Mouse (Mus musculus): ENCODE results near the gene Bcar3. TPM values are rescaled to one million over a fixed set of nuclear protein-coding genes. Genes with fewer than 3 reads are reported as not detected.

Bcar3 gene
- polyA plus RNA-seq, 1 experiment from 2014 or later, result 33.8 TPM

DNA sequence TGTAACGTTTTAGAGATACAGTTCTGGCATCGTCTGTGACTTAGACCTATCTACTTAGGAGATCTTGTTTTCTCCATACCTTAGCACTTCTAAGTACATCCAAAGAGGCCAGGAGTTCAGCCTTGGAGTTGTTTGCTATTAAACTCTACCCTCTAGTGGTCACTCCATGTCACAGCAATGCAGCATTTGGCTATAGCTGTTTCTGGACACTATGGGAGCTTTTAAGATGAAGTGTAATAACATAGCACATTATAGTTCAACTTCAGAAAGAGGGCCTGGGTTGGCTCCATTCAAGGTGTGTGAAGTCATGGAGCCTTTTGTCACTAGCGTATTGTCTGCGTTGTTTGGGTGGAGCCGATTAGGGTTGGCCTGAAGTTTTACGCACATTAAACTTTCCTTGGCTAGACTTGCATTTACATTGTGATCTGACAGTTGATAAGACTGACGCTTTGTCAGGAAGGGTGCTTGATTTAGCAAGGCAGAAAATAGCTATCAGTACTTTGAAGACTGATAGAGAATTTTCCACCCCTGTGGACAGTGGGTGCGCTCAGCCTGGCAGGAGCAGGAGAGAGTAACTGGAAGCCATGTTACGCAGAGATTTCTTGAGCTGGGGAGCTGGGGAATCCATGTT is 172.3 kb downstream of the Bcar3 start:
- 39% methylated on average over 9 of the region's 9 CpGs for WGBS
- no peak for ATAC-seq

DNA sequence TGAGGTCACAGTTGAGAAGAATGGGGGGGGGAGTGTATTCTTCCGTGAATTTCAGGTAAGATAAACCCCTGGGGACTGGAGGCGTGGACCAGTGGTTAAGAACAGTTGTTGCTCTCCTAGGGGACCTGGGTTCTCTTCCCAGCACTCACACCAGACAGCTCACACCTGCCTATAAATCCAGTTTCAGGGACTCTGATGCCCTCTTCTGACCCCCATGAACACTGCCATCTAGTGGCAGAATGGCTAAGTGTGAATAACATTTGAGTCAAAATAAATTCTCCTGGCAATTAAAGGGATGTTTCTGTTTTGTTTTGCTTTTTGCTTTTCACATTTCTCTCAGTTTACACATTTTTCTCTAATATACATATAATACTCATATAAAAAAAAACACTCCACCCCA is 174.0 kb downstream of the Bcar3 start:
- Histone ChIP-seq H3K9ac (ENCODE audit: low read depth, low read length) (no peak overlapping the region), H3K36me3 (ENCODE audit: control insufficient read depth, insufficient read depth) (no peaks in the 10 kb centered on the region; the same call in 1 of the 2 replicates), H3K4me3 (ENCODE audit: low read depth, low read length) (no peak overlapping the region), H3K4me1 (replicated peaks; ENCODE audit: control insufficient read depth, insufficient read depth, low read length) (peaks cover 11% of the 10 kb centered on the region; the same call in 1 of the 2 replicates), H3K9me3 (ENCODE audit: control insufficient read depth) (no peaks in the 10 kb centered on the region), H3K4me2 (replicated peaks; ENCODE audit: low read depth) (no peak overlapping the region), H3K27ac (ENCODE audit: low read depth, low read length) (no peak overlapping the region), H3K27me3 (replicated peaks; ENCODE audit: control insufficient read depth, insufficient read depth, low read length) (no peaks in the 10 kb centered on the region)
- 95% methylated on average over 2 of the region's 2 CpGs for WGBS
- ATAC-seq, result no peak
- TF ChIP-seq CTCF (IDR thresholded peaks at IDR 0.05; ENCODE audit: low read depth), result peak; percentile 80

More for the DNA sequence above, 172.3 kb downstream of the Bcar3 start:
- Histone ChIP-seq H3K4me3 (ENCODE audit: low read depth, low read length) (no peak overlapping the region), H3K27me3 (replicated peaks; ENCODE audit: control insufficient read depth, insufficient read depth, low read length) (no peaks in the 10 kb centered on the region), H3K4me1 (replicated peaks; ENCODE audit: control insufficient read depth, insufficient read depth, low read length) (peaks cover 4% of the 10 kb centered on the region; the same call in 1 of the 2 replicates), H3K36me3 (ENCODE audit: control insufficient read depth, insufficient read depth) (no peaks in the 10 kb centered on the region; the same call in 1 of the 2 replicates), H3K4me2 (replicated peaks; ENCODE audit: low read depth) (no peak overlapping the region), H3K9ac (ENCODE audit: low read depth, low read length) (no peak overlapping the region), H3K9me3 (ENCODE audit: control insufficient read depth) (no peaks in the 10 kb centered on the region), H3K27ac (ENCODE audit: low read depth, low read length) (no peak overlapping the region)
- peak; percentile 90 for TF ChIP-seq CTCF (IDR thresholded peaks at IDR 0.05; ENCODE audit: low read depth)

DNA sequence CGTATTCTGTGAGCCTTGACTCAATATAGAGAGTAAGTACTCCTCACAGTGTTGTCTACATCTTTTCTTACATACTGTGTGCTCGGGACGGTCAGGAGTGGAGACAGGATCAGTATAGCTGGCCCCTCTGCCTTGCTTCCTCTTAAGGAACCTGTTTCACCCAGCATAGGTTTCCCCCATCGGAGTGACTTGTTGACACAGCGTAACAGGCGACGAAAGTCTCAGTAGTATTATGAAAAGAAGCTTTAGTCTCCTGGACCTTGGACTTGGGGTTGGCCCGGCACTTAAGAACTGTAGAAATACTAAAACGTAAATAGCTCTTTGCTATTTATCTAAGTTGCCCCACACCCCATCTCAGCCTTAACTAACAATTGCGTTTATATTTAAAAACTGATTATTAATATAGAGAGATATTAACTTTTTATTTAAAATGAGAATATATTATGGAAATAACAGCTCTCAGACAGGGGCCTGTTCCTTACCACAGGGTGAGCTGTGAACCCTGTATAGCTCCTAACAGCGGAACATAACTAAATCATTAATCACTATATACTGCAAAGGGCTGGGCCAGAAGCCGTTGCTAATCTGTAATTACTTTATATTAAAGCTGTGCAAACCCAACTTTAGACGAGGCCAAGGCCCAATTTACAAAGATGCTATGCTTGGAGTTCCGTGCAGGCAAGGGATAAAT is 176.5 kb downstream of the Bcar3 start:
- ATAC-seq, result peak; percentile 76
- Histone ChIP-seq H3K27ac (ENCODE audit: low read depth, low read length) (peak overlapping the region; percentile 89), H3K4me2 (replicated peaks; ENCODE audit: low read depth) (peak overlapping the region; percentile 39), H3K4me3 (ENCODE audit: low read depth, low read length) (peak overlapping the region; percentile 1; the same call in 1 of the 2 replicates), H3K4me1 (replicated peaks; ENCODE audit: control insufficient read depth, insufficient read depth, low read length) (peaks cover 25% of the 10 kb centered on the region; the same call in 1 of the 2 replicates), H3K9me3 (ENCODE audit: control insufficient read depth) (no peaks in the 10 kb centered on the region), H3K9ac (ENCODE audit: low read depth, low read length) (no peak overlapping the region), H3K36me3 (ENCODE audit: control insufficient read depth, insufficient read depth) (no peaks in the 10 kb centered on the region), H3K27me3 (replicated peaks; ENCODE audit: control insufficient read depth, insufficient read depth, low read length) (no peaks in the 10 kb centered on the region)
- TF ChIP-seq CTCF (IDR thresholded peaks at IDR 0.05; ENCODE audit: low read depth), result no peak
- WGBS, result 41% methylated on average over 14 of the region's 14 CpGs

DNA sequence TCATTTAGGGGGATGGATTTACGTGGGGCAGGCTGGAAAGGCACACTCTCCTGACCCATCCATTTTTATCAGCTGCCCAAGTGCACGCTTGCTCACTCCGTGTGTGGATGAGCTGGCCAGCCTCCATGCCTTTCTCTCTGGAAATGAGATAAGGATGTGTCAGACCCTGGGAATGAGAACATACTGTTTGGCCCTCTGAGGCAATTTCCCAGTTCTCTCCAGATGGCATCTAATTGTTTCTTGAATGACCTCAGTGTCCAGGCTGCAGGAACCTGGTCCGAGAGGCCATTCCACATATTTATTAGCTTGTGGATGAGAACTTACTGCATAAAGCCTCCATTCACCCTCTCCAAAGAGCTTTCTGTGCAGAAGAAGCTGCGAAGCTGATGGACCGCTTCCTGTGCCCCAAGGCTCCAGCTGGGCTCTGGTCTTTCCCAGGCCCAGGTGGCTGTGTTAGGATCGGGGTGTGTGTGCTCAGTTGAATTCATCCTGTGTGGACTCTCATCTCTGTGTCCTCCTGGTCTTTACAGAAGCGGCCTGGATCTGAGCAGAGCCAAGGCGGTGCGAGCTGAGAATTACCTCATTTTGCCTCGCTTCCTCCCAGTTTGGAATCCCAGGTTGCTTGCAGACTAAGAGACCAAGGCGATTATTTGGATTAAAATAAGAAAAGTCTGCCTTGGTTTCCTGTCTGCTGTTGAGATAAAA is 177.2 kb downstream of the Bcar3 start:
- ATAC-seq, result peak; percentile 29; the same call in 1 of the 2 replicates
- H3K27ac ChIP-seq (ENCODE audit: low read depth, low read length), result peak overlapping the region; percentile 89
- WGBS, result 39% methylated on average over 12 of the region's 12 CpGs

DNA sequence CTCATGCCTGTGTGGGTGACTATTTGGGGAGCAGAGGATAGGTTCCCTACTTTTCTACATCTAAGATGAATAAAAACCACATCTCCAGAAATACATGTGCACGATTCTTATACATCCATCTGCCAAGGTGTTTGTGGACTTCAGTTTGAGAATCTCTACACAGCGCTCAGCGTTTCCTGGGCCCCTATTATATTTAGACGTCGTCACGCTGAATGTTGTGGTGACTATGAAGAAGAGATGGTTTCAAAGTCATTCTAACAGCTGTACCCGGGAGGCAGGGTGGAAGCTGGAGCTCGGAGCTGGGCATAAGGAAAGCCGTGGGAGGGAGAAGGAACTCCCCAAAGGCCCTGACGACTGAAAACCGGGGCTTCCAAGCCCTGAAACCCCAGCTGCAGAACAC is 178.5 kb downstream of the Bcar3 start:
- no peak for TF ChIP-seq CTCF (IDR thresholded peaks at IDR 0.05; ENCODE audit: low read depth)
- ATAC-seq, result no peak
- H3K27ac ChIP-seq (ENCODE audit: low read depth, low read length), result 0 out of 2 replicates have a peak overlapping the region, but pooled peaks have one; percentile 28

More for the DNA sequence above, 177.2 kb downstream of the Bcar3 start:
- H3K4me1 ChIP-seq (replicated peaks; ENCODE audit: control insufficient read depth, insufficient read depth, low read length), result peaks cover 28% of the 10 kb centered on the region; the same call in 1 of the 2 replicates
- no peak for TF ChIP-seq CTCF (IDR thresholded peaks at IDR 0.05; ENCODE audit: low read depth)
- H3K27me3 ChIP-seq (replicated peaks; ENCODE audit: control insufficient read depth, insufficient read depth, low read length), result no peaks in the 10 kb centered on the region
- 0 out of 2 replicates have a peak overlapping the region, but pooled peaks have one; percentile 9 for H3K4me2 ChIP-seq (replicated peaks; ENCODE audit: low read depth)
- H3K9ac ChIP-seq (ENCODE audit: low read depth, low read length), result peak overlapping the region; percentile 42; the same call in 1 of the 2 replicates
- no peak overlapping the region for H3K4me3 ChIP-seq (ENCODE audit: low read depth, low read length)
- H3K9me3 ChIP-seq (ENCODE audit: control insufficient read depth), result no peaks in the 10 kb centered on the region
- no peaks in the 10 kb centered on the region for H3K36me3 ChIP-seq (ENCODE audit: control insufficient read depth, insufficient read depth)

More for the DNA sequence above, 178.5 kb downstream of the Bcar3 start:
- Histone ChIP-seq H3K4me1 (replicated peaks; ENCODE audit: control insufficient read depth, insufficient read depth, low read length) (peaks cover 28% of the 10 kb centered on the region; the same call in 1 of the 2 replicates), H3K4me3 (ENCODE audit: low read depth, low read length) (no peak overlapping the region), H3K4me2 (replicated peaks; ENCODE audit: low read depth) (no peak overlapping the region), H3K36me3 (ENCODE audit: control insufficient read depth, insufficient read depth) (no peaks in the 10 kb centered on the region), H3K9ac (ENCODE audit: low read depth, low read length) (no peak overlapping the region), H3K9me3 (ENCODE audit: control insufficient read depth) (no peaks in the 10 kb centered on the region), H3K27me3 (replicated peaks; ENCODE audit: control insufficient read depth, insufficient read depth, low read length) (no peaks in the 10 kb centered on the region)
- 88% methylated on average over 11 of the region's 11 CpGs for WGBS

Data from intestine, postnatal 0 days (tissue).